Mouse (Mus musculus): ENCODE data around the gene Foxf2. TPM values are rescaled to one million over a fixed set of nuclear protein-coding genes. Genes with fewer than 3 reads are reported as not detected.

The Foxf2 gene
- polyA plus RNA-seq, 1 experiment from 2014 or later = 5.3 TPM

- Histone ChIP-seq H3K27ac (replicated peaks; ENCODE audit: low read depth, low read length) (no peak overlapping the region), H3K4me2 (ENCODE audit: low read length) (no peak overlapping the region), H3K27me3 (ENCODE audit: control insufficient read depth, insufficient read depth, low read length) (peaks cover 80% of the 10 kb centered on the region), H3K36me3 (ENCODE audit: control insufficient read depth, insufficient read depth, low read length) (no peaks in the 10 kb centered on the region), H3K9ac (replicated peaks; ENCODE audit: low read length) (no peak overlapping the region), H3K4me3 (replicated peaks; ENCODE audit: low read depth, low read length) (no peak overlapping the region), H3K4me1 (ENCODE audit: control insufficient read depth, insufficient read depth, low read length) (0 out of 2 replicates have a peak, but pooled peaks cover 5% of the 10 kb centered on the region), H3K9me3 (ENCODE audit: control insufficient read depth, low read length) (no peaks in the 10 kb centered on the region)
- ATAC-seq (ENCODE audit: low FRiP score, low TSS enrichment) = no peak
- WGBS = 2% methylated on average over 38 of the region's 38 CpGs
- no peak for DNase-seq
These were observed 10.7 kb upstream of the Foxf2 start for GRCm38 (mm10) chr13:31614724-31615465.

- Histone ChIP-seq H3K9me3 (ENCODE audit: control insufficient read depth, low read length) (no peaks in the 10 kb centered on the region), H3K27me3 (ENCODE audit: control insufficient read depth, insufficient read depth, low read length) (peaks cover 87% of the 10 kb centered on the region), H3K27ac (replicated peaks; ENCODE audit: low read depth, low read length) (no peak overlapping the region), H3K36me3 (ENCODE audit: control insufficient read depth, insufficient read depth, low read length) (no peaks in the 10 kb centered on the region), H3K4me2 (ENCODE audit: low read length) (no peak overlapping the region), H3K9ac (replicated peaks; ENCODE audit: low read length) (no peak overlapping the region), H3K4me1 (ENCODE audit: control insufficient read depth, insufficient read depth, low read length) (0 out of 2 replicates have a peak, but pooled peaks cover 5% of the 10 kb centered on the region), H3K4me3 (replicated peaks; ENCODE audit: low read depth, low read length) (no peak overlapping the region)
- no peak for DNase-seq
- WGBS = 2% methylated on average over 17 of the region's 17 CpGs
- ATAC-seq (ENCODE audit: low FRiP score, low TSS enrichment) = no peak
These were observed 10.0 kb upstream of the Foxf2 start for GRCm38 (mm10) chr13:31615561-31616165.

GRCm38 (mm10) chr13:31618001-31618400 lies 7.6 kb upstream of the Foxf2 start:
- DNase-seq (no peak), ATAC-seq (ENCODE audit: low FRiP score, low TSS enrichment) (peak; percentile 15; the same call in 1 of the 2 replicates)
- Histone ChIP-seq H3K36me3 (ENCODE audit: control insufficient read depth, insufficient read depth, low read length) (no peaks in the 10 kb centered on the region), H3K9me3 (ENCODE audit: control insufficient read depth, low read length) (no peaks in the 10 kb centered on the region), H3K4me1 (ENCODE audit: control insufficient read depth, insufficient read depth, low read length) (0 out of 2 replicates have a peak, but pooled peaks cover 5% of the 10 kb centered on the region), H3K4me3 (replicated peaks; ENCODE audit: low read depth, low read length) (peak overlapping the region; percentile 25), H3K4me2 (ENCODE audit: low read length) (peak overlapping the region; percentile 55), H3K9ac (replicated peaks; ENCODE audit: low read length) (no peak overlapping the region), H3K27me3 (ENCODE audit: control insufficient read depth, insufficient read depth, low read length) (peaks cover 98% of the 10 kb centered on the region), H3K27ac (replicated peaks; ENCODE audit: low read depth, low read length) (no peak overlapping the region)
- WGBS = under 1% methylated on average over 12 of the region's 12 CpGs

- under 1% methylated on average over 14 of the region's 14 CpGs for WGBS
- peaks cover 98% of the 10 kb centered on the region for H3K27me3 ChIP-seq (ENCODE audit: control insufficient read depth, insufficient read depth, low read length)
- peak overlapping the region; percentile 25 for H3K4me3 ChIP-seq (replicated peaks; ENCODE audit: low read depth, low read length)
- H3K4me2 ChIP-seq (ENCODE audit: low read length) = peak overlapping the region; percentile 55
- H3K9me3 ChIP-seq (ENCODE audit: control insufficient read depth, low read length) = no peaks in the 10 kb centered on the region
- H3K4me1 ChIP-seq (ENCODE audit: control insufficient read depth, insufficient read depth, low read length) = 0 out of 2 replicates have a peak, but pooled peaks cover 5% of the 10 kb centered on the region
- H3K9ac ChIP-seq (replicated peaks; ENCODE audit: low read length) = no peak overlapping the region
- ATAC-seq (ENCODE audit: low FRiP score, low TSS enrichment) (peak; percentile 56; the same call in 1 of the 2 replicates), DNase-seq (peak; percentile 83)
- no peak overlapping the region for H3K27ac ChIP-seq (replicated peaks; ENCODE audit: low read depth, low read length)
- H3K36me3 ChIP-seq (ENCODE audit: control insufficient read depth, insufficient read depth, low read length) = no peaks in the 10 kb centered on the region
These were observed 7.2 kb upstream of the Foxf2 start for GRCm38 (mm10) chr13:31618416-31618815.

GRCm38 (mm10) chr13:31618919-31619655 lies 6.5 kb upstream of the Foxf2 start:
- Histone ChIP-seq H3K4me1 (ENCODE audit: control insufficient read depth, insufficient read depth, low read length) (0 out of 2 replicates have a peak, but pooled peaks cover 5% of the 10 kb centered on the region), H3K9me3 (ENCODE audit: control insufficient read depth, low read length) (no peaks in the 10 kb centered on the region), H3K4me3 (replicated peaks; ENCODE audit: low read depth, low read length) (no peak overlapping the region; the same call in 1 of the 2 replicates), H3K36me3 (ENCODE audit: control insufficient read depth, insufficient read depth, low read length) (no peaks in the 10 kb centered on the region), H3K27me3 (ENCODE audit: control insufficient read depth, insufficient read depth, low read length) (peaks cover 98% of the 10 kb centered on the region), H3K27ac (replicated peaks; ENCODE audit: low read depth, low read length) (no peak overlapping the region), H3K9ac (replicated peaks; ENCODE audit: low read length) (no peak overlapping the region), H3K4me2 (ENCODE audit: low read length) (peak overlapping the region; percentile 55; the same call in 1 of the 2 replicates)
- ATAC-seq (ENCODE audit: low FRiP score, low TSS enrichment) (no peak), DNase-seq (no peak)
- 3% methylated on average over 18 of the region's 18 CpGs for WGBS

GRCm38 (mm10) chr13:31619826-31620498 lies 5.7 kb upstream of the Foxf2 start:
- Histone ChIP-seq H3K4me3 (replicated peaks; ENCODE audit: low read depth, low read length) (no peak overlapping the region), H3K9me3 (ENCODE audit: control insufficient read depth, low read length) (no peaks in the 10 kb centered on the region), H3K4me1 (ENCODE audit: control insufficient read depth, insufficient read depth, low read length) (0 out of 2 replicates have a peak, but pooled peaks cover 5% of the 10 kb centered on the region), H3K4me2 (ENCODE audit: low read length) (no peak overlapping the region; the same call in 1 of the 2 replicates), H3K36me3 (ENCODE audit: control insufficient read depth, insufficient read depth, low read length) (no peaks in the 10 kb centered on the region), H3K9ac (replicated peaks; ENCODE audit: low read length) (no peak overlapping the region), H3K27ac (replicated peaks; ENCODE audit: low read depth, low read length) (no peak overlapping the region), H3K27me3 (ENCODE audit: control insufficient read depth, insufficient read depth, low read length) (peaks cover 98% of the 10 kb centered on the region)
- ATAC-seq (ENCODE audit: low FRiP score, low TSS enrichment) (no peak), DNase-seq (no peak)
- under 1% methylated on average over 33 of the region's 33 CpGs for WGBS

GRCm38 (mm10) chr13:31620499-31620847 lies 5.1 kb upstream of the Foxf2 start:
- H3K27ac ChIP-seq (replicated peaks; ENCODE audit: low read depth, low read length) = no peak overlapping the region
- peaks cover 8% of the 10 kb centered on the region; the same call in 1 of the 2 replicates for H3K4me1 ChIP-seq (ENCODE audit: control insufficient read depth, insufficient read depth, low read length)
- peaks cover 98% of the 10 kb centered on the region for H3K27me3 ChIP-seq (ENCODE audit: control insufficient read depth, insufficient read depth, low read length)
- H3K9me3 ChIP-seq (ENCODE audit: control insufficient read depth, low read length) = no peaks in the 10 kb centered on the region
- H3K4me2 ChIP-seq (ENCODE audit: low read length) = no peak overlapping the region
- ATAC-seq (ENCODE audit: low FRiP score, low TSS enrichment) = no peak
- WGBS = under 1% methylated on average over 10 of the region's 10 CpGs
- no peak overlapping the region for H3K4me3 ChIP-seq (replicated peaks; ENCODE audit: low read depth, low read length)
- no peak overlapping the region for H3K9ac ChIP-seq (replicated peaks; ENCODE audit: low read length)
- H3K36me3 ChIP-seq (ENCODE audit: control insufficient read depth, insufficient read depth, low read length) = no peaks in the 10 kb centered on the region
- DNase-seq = no peak

- H3K9me3 ChIP-seq (ENCODE audit: control insufficient read depth, low read length) = no peaks in the 10 kb centered on the region
- no peak for ATAC-seq (ENCODE audit: low FRiP score, low TSS enrichment)
- H3K4me3 ChIP-seq (replicated peaks; ENCODE audit: low read depth, low read length) = no peak overlapping the region
- 2% methylated on average over 4 of the region's 4 CpGs for WGBS
- H3K27ac ChIP-seq (replicated peaks; ENCODE audit: low read depth, low read length) = no peak overlapping the region
- DNase-seq = no peak
- no peak overlapping the region for H3K4me2 ChIP-seq (ENCODE audit: low read length)
- peaks cover 98% of the 10 kb centered on the region for H3K27me3 ChIP-seq (ENCODE audit: control insufficient read depth, insufficient read depth, low read length)
- no peak overlapping the region for H3K9ac ChIP-seq (replicated peaks; ENCODE audit: low read length)
- H3K36me3 ChIP-seq (ENCODE audit: control insufficient read depth, insufficient read depth, low read length) = no peaks in the 10 kb centered on the region
- peaks cover 12% of the 10 kb centered on the region; the same call in 1 of the 2 replicates for H3K4me1 ChIP-seq (ENCODE audit: control insufficient read depth, insufficient read depth, low read length)
These were observed 4.7 kb upstream of the Foxf2 start for GRCm38 (mm10) chr13:31620937-31621336.

All from midbrain, embryonic 14.5 days (tissue).